Mouse (Mus musculus) forebrain, embryonic 15.5 days (tissue): Measurements from ENCODE around the gene Actr1a. TPM values are rescaled to one million over a fixed set of nuclear protein-coding genes. Genes with fewer than 3 reads are reported as not detected.
A peak's percentile ranks its signal among the peaks of the same experiment; 100 is the strongest.

Experiments used
- ATAC-seq: fragments of 200-750 bp; cut with Nextera tagmentation; replicated peaks from 2 replicates; pipeline ENCODE4 v1.8.0; 2017; ENCODE audit warnings: mild to moderate bottlenecking, moderate TSS enrichment, moderate library complexity
- H3K27ac ChIP-seq: fragments of 300-500 bp; sonication (generic); replicated peaks from 2 replicates; pipeline ENCODE4 v1.5.1; 2015; ENCODE audit warnings: mild to moderate bottlenecking, inconsistent platforms
- H3K27me3 ChIP-seq: fragments of 300-500 bp; sonication (generic); 2 replicates; pipeline ENCODE4 v1.6.1; 2015; ENCODE audit warnings: inconsistent platforms
- H3K36me3 ChIP-seq: fragments of 300-500 bp; sonication (generic); 2 replicates; pipeline ENCODE4 v1.6.1; 2015; ENCODE audit warnings: mild to moderate bottlenecking, inconsistent platforms
- H3K4me1 ChIP-seq: fragments of 300-500 bp; sonication (generic); 2 replicates; pipeline ENCODE4 v1.6.1; 2015; ENCODE audit warnings: inconsistent platforms
- H3K4me2 ChIP-seq: fragments of 300-500 bp; sonication (generic); replicated peaks from 2 replicates; pipeline ENCODE4 v1.6.1; 2015; ENCODE audit warnings: mild to moderate bottlenecking, inconsistent platforms
- H3K4me3 ChIP-seq: fragments of 300-500 bp; sonication (generic); 2 replicates; pipeline ENCODE4 v1.5.1; 2015; ENCODE audit warnings: mild to moderate bottlenecking, inconsistent platforms
- H3K9ac ChIP-seq: fragments of 300-500 bp; sonication (generic); replicated peaks from 2 replicates; pipeline ENCODE4 v1.6.1; 2015; ENCODE audit warnings: mild to moderate bottlenecking, inconsistent platforms
- H3K9me3 ChIP-seq: fragments of 300-500 bp; sonication (generic); 2 replicates; pipeline ENCODE4 v1.6.1; 2016; ENCODE audit warnings: inconsistent platforms
- WGBS: fragments of 180-500 bp; shearing (Covaris S2); methylation state at CpG from one replicate; pipeline ENCODE4 v1.1.7; 2015; ENCODE audit warnings: mixed read lengths; 5-methylcytosine and 5-hydroxymethylcytosine counted together
- polyA plus RNA-seq: library from polyadenylated mRNA; unstranded; fragments of >200 nt; fragmentation: Nextera tagmentation; extraction: Ambion mirVana; gene quantifications from 2 replicates; pipeline ENCODE4 v1.2.1, GENCODE M21; 2015

Actr1a gene
- 374 and 380 TPM in 2 replicates for polyA plus RNA-seq

DNA sequence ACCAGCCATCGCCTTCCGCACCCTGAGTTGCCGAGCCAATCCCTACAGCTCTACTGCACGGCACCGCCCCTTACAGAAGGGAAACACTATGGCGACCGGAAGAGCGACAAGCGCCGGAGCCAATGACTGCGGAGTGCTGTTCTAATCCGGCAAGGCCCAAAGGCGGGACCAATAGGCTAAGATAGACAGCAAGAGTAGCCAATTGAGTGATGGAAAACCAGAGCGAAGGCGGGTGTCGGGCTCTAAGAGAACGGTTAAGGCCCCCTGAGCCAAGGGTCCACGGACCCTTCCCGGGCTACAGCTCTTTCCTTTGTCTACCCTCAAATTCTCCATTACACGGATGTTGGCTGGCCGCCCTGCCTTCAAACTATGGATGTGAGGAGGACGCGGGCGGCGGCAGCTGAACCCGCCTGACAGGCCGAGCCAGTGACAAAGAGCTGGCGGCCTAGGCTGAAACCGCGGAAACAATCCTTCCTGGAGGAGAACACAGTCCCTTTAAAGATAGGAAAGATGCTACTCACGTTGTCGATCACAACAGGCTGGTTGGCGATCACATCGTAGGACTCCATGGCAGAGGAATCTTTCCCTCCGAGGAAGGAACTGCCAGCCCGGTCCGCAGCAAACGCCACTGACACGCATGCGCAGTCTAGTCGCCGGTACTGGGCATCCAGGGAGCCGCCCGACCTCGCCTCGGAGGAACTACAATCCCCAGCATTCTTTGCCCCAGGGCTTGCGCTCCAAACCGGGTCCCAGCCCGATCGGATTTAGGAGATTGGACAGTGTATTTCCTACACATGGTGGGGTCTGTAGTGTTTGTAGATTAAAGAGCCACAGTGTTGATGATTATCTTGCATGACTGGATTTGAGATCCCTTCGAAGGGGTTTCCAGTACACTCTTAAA lies at the start of gene Actr1a:
TSS of gene Actr1a (minus strand) at position 640 of the 901 bp plus-strand sequence.
- H3K4me2 ChIP-seq, result peak within 1 kb of the TSS; percentile 94
- under 1% methylated on average over 51 of the region's 51 CpGs for WGBS
- H3K9me3 ChIP-seq, result no peaks in the 10 kb centered on the region
- no peaks in the 10 kb centered on the region for H3K36me3 ChIP-seq
- H3K4me3 ChIP-seq, result peak within 1 kb of the TSS; percentile 93
- H3K4me1 ChIP-seq, result peaks cover 49% of the 10 kb centered on the region
- ATAC-seq, result peak; percentile 97
- peak within 1 kb of the TSS; percentile 94 for H3K9ac ChIP-seq
- H3K27me3 ChIP-seq, result no peaks in the 10 kb centered on the region
- peak within 1 kb of the TSS; percentile 93 for H3K27ac ChIP-seq

DNA sequence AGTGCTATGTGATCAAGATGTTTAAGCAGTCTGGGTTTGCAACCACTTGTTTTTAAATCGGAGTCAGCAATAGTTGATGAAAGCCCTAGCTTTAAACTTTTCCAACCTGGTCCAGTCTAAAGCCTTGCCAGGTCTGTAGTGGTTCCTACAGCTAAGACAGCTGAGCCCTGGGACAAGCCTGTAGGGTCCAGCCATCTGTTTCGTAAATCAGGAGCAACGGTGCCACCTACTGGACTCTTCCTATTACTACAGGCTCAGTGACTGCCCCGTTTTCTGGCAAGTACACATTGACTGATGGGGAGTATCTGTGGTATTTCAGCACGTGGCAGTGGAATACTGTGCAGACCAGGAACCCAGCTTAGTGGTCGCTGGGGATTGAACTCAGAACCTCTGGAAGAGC lies 48.7 kb upstream of the Actr1a start:
- 6% methylated on average over 6 of the region's 6 CpGs for WGBS

DNA sequence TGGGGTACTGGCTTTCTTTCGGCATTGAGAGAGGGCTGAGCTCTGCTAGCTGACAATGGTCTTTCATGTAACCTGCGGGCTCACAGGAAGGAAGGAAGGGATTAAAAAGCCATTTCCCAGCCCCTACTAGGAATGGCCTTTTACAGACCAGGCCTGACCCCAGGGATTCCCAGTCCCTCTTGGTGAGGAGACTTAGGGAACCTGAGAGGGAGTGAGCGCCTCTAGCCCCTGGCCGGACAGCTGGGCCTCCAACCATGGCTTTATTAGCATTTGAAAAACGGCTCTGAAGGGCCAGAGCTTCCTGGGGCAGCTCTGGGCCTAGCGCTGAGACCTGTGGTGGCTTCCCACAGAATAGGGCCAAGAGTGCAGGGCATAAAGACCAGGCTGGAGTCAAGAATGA lies 48.0 kb upstream of the Actr1a start:
- no peak for ATAC-seq
- 11% methylated on average over 6 of the region's 6 CpGs for WGBS
- Histone ChIP-seq H3K36me3 (no peaks in the 10 kb centered on the region), H3K4me1 (peaks cover 35% of the 10 kb centered on the region), H3K9me3 (no peaks in the 10 kb centered on the region), H3K9ac (0 out of 2 replicates have a peak overlapping the region, but pooled peaks have one; percentile 3), H3K4me2 (no peak overlapping the region), H3K27ac (peak overlapping the region; percentile 32; the same call in 1 of the 2 replicates), H3K27me3 (no peaks in the 10 kb centered on the region), H3K4me3 (no peak overlapping the region)

More for the DNA sequence above, 48.7 kb upstream of the Actr1a start:
- no peak overlapping the region for H3K4me2 ChIP-seq
- peak; percentile 67 for ATAC-seq
- no peak overlapping the region for H3K27ac ChIP-seq
- H3K27me3 ChIP-seq, result no peaks in the 10 kb centered on the region
- peaks cover 37% of the 10 kb centered on the region for H3K4me1 ChIP-seq
- no peak overlapping the region for H3K9ac ChIP-seq
- H3K4me3 ChIP-seq, result no peak overlapping the region
- no peaks in the 10 kb centered on the region for H3K36me3 ChIP-seq
- no peaks in the 10 kb centered on the region for H3K9me3 ChIP-seq

DNA sequence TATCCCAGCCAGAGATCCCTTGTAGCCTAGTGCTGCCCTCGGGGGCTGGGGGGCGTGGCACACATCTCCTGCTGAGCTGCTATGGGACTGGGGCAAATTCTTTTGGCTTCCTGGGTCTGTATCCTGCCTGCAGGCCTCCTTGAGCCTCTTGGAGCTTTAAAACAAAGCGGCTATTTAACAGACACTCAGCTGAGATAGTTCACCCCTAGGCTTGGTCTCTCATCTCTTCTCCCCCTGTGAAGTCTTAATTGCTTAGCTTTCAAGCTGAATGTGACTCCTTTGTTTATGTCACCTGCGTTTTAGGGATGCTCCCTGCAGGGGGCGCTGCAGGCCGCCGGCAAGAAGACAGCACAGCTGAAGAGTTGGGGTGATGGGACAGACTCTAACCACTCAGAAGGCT lies 39.9 kb upstream of the Actr1a start:
- Histone ChIP-seq H3K4me2 (no peak overlapping the region), H3K36me3 (no peaks in the 10 kb centered on the region), H3K4me3 (no peak overlapping the region), H3K27me3 (no peaks in the 10 kb centered on the region), H3K27ac (no peak overlapping the region), H3K9ac (no peak overlapping the region), H3K4me1 (peaks cover 13% of the 10 kb centered on the region; the same call in 1 of the 2 replicates), H3K9me3 (no peaks in the 10 kb centered on the region)
- no peak for ATAC-seq
- 8% methylated on average over 7 of the region's 7 CpGs for WGBS

DNA sequence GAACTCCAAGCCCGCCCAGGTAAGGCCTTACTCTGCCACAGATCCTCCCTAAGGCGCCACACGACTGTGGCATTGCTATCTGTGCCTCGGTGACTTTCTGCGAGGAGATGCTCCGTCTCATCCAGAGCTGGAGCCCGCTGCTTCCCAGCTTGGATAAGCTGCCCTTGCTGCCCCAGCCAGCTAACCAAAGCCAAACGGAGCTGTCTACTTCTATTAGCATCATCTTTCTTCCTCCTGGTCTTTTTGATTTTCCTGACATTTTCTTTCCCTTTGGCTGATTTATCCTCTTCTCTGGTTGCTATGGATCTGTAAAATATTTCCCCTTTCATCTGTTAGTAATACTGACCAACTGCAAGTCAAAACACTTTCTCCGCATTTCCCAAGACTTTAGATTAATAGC lies 39.0 kb upstream of the Actr1a start:
- H3K9ac ChIP-seq, result no peak overlapping the region
- 72% methylated on average over 9 of the region's 9 CpGs for WGBS
- no peaks in the 10 kb centered on the region for H3K36me3 ChIP-seq
- no peak overlapping the region for H3K4me2 ChIP-seq
- ATAC-seq, result no peak
- no peak overlapping the region for H3K27ac ChIP-seq
- H3K4me1 ChIP-seq, result peaks cover 13% of the 10 kb centered on the region; the same call in 1 of the 2 replicates
- no peaks in the 10 kb centered on the region for H3K27me3 ChIP-seq
- H3K4me3 ChIP-seq, result no peak overlapping the region
- no peaks in the 10 kb centered on the region for H3K9me3 ChIP-seq

DNA sequence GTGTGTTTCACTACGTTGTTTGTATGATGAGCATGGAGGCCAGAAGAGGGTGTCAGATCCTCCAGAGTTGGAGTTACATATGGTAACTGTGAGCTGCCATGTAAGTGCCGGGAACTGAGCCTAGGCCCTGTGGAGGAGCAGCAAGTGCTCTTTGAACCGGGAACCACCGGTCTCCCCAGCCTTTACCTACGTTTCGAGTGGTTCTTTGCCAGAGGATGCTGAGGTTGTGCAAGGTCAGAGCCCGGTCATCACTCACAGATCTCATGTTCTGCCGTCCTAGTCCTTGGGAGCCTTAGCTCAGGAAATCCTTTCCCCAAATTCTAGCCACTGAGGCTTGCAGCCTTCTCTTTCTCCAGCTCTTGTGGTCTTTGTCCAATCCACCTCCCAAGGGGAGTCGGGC lies 38.6 kb upstream of the Actr1a start:
- Histone ChIP-seq H3K4me1 (peaks cover 13% of the 10 kb centered on the region; the same call in 1 of the 2 replicates), H3K27ac (no peak overlapping the region), H3K9me3 (no peaks in the 10 kb centered on the region), H3K4me2 (no peak overlapping the region), H3K4me3 (no peak overlapping the region), H3K27me3 (no peaks in the 10 kb centered on the region), H3K36me3 (no peaks in the 10 kb centered on the region), H3K9ac (no peak overlapping the region)
- no peak for ATAC-seq
- WGBS, result 77% methylated on average over 9 of the region's 9 CpGs

DNA sequence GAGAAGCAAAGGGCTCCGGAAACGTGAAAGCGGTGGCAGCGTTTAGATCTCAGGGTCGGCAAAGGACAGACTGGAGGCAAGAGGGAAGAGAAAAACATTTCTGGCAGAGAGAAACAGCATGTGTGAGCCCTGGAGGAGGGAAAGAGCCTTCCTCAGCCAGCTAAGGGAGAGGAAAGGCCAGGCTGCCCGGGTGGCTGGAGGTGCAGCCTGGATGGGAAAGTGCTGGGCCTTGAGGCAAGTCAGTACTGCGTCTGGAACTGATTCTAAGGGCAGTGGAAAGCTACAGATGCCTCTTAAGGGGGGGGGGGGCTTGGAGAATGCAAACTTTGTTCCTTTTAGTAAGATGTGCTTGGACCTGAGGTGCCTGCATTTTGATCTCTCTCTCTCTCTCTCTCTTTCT lies 38.2 kb upstream of the Actr1a start:
- H3K9ac ChIP-seq, result no peak overlapping the region
- no peak overlapping the region for H3K27ac ChIP-seq
- WGBS, result 69% methylated on average over 7 of the region's 7 CpGs
- no peaks in the 10 kb centered on the region for H3K27me3 ChIP-seq
- H3K36me3 ChIP-seq, result no peaks in the 10 kb centered on the region
- no peak for ATAC-seq
- no peak overlapping the region for H3K4me2 ChIP-seq
- peaks cover 13% of the 10 kb centered on the region; the same call in 1 of the 2 replicates for H3K4me1 ChIP-seq
- no peak overlapping the region for H3K4me3 ChIP-seq
- H3K9me3 ChIP-seq, result no peaks in the 10 kb centered on the region

DNA sequence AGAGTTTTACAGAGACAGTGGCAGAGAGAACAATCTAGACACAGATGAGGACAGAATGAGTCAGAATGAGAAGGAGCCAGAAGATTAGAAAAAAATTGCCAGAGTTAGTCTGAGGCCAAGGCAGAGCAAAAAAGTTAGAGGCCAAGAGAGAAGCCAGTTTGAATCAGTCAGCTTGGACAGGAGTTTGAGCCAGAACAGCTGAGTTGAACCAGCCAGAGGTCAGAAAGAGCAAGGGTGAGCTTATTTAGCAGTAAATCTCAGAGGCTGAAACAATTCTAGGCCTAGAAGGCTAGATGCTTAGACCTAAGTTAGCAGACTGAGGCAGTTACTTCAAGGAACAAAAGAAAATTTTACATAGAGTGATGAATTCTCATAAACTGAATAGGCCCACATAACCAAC lies 33.7 kb upstream of the Actr1a start:
- no peak overlapping the region for H3K4me3 ChIP-seq
- no peak overlapping the region for H3K4me2 ChIP-seq
- no peak overlapping the region for H3K9ac ChIP-seq
- no peaks in the 10 kb centered on the region for H3K9me3 ChIP-seq
- no peaks in the 10 kb centered on the region for H3K36me3 ChIP-seq
- no peak for ATAC-seq
- no peaks in the 10 kb centered on the region for H3K27me3 ChIP-seq
- H3K4me1 ChIP-seq, result peaks cover 11% of the 10 kb centered on the region; the same call in 1 of the 2 replicates
- no peak overlapping the region for H3K27ac ChIP-seq

DNA sequence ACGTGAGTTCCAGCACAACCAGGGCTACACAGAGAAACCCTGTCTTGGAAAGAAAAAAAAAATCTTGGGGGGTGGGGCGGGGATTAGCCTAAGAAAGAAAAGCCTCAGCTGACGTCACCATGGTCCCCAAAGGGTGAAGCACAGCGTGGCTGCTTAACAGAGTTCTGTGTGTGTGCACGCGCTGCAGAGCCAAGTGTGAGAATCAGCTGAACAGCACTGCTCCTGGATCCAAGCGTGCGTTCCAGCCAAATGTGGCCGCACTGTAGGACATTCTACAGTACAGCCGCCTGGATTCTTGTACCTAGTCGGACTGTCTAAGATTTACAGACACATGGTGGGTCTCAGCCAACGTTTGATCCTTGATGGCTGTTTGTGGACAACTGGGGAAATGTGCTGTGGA lies 30.9 kb upstream of the Actr1a start:
- Histone ChIP-seq H3K27ac (peak overlapping the region; percentile 28), H3K4me3 (no peak overlapping the region), H3K9ac (no peak overlapping the region), H3K36me3 (no peaks in the 10 kb centered on the region), H3K4me2 (no peak overlapping the region), H3K4me1 (peaks cover 31% of the 10 kb centered on the region), H3K27me3 (no peaks in the 10 kb centered on the region), H3K9me3 (no peaks in the 10 kb centered on the region)
- ATAC-seq, result no peak
- 48% methylated on average over 12 of the region's 12 CpGs for WGBS

DNA sequence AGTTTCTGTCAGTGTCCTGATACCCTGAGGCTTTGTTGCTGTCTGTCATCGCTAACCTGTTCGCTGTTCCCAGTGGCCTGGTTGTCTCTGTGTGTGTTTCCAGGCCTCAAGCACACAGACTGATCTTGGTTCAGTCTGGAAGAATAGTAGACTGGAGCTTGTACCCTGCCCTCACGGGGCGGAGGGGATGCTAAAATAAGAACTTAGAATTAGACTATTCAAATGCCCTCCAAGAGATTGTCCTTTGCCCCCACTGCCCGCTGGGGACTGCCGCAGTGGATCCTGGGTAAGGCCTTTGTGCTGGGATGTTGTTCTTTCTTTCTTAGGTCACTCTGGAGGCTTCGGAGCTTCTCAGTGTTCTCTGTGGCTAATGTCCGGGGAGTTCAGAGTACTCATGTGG lies 29.7 kb upstream of the Actr1a start:
- Histone ChIP-seq H3K27me3 (no peaks in the 10 kb centered on the region), H3K4me3 (no peak overlapping the region), H3K27ac (no peak overlapping the region), H3K9me3 (no peaks in the 10 kb centered on the region), H3K36me3 (no peaks in the 10 kb centered on the region), H3K9ac (no peak overlapping the region), H3K4me1 (peaks cover 38% of the 10 kb centered on the region), H3K4me2 (no peak overlapping the region)
- ATAC-seq, result no peak
- 85% methylated on average over 8 of the region's 8 CpGs for WGBS

DNA sequence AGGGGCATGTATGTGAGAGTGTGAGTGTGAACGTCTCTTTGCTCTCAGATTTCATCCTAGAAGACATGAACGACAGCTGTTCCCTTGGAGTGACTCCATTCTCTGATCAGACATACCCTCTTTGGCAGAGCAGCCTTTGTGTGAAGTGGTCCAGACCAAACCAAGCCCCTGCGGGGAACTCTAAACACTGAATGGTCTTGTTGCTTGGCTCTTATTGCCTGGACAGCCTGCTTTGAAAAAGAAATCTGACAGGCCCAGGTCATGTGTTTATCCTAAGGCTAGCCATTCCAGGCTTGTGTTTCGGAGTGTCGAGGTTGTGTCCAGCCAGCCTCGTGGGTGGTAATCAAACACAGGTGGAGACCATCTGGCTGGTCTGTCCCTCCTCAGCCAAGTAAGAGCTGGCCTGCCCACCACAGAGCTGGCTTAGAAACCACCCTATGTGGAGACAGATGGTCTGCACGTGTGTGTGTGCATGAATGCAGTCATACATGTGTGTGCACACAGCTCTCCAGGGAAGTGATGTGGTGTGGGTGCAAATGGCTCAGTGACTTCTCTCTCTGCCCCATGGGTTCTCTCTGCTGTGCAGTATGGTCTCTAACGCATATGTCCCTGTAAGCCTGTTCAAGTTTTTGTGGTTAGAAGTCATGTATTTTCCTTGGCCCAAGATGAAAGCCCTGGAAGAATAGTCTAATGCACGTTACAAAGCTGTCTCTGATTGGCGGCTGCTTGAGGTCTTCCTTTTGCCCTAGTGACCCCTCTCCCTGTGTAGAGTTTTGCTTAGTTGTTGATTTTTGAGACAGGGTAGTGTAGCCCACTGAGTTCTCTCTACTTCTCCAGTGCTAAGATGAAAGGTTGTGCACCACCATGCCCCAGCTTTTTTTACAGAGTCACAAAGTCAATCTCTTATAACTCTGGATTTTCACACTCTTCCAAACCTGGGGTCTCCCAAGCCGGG lies 27.1 kb upstream of the Actr1a start:
- no peaks in the 10 kb centered on the region for H3K36me3 ChIP-seq
- peaks cover 38% of the 10 kb centered on the region for H3K4me1 ChIP-seq
- H3K4me3 ChIP-seq, result no peak overlapping the region
- 33% methylated on average over 11 of the region's 11 CpGs for WGBS
- H3K27ac ChIP-seq, result peak overlapping the region; percentile 79
- peak; percentile 93 for ATAC-seq
- H3K27me3 ChIP-seq, result no peaks in the 10 kb centered on the region
- H3K9ac ChIP-seq, result no peak overlapping the region
- H3K4me2 ChIP-seq, result no peak overlapping the region
- H3K9me3 ChIP-seq, result no peaks in the 10 kb centered on the region

DNA sequence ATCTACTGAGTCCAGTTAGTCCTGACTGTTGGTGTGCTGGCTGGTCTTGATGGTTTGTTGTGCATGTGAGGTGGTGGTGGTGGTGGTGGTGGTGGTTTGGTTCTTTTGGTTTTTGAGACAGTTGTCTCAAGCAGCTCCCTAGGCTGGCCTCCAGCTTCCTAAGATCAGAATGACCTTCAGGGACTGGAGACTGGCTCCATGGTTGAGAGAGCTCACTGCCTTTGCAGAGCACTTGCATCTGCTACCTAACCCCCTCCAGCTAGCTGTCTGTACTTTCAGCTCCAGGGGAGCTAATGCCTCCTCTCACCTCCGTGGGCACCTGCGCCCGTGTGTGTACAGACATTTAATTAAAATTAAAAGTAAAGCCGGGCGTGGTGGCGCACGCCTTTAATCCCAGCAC lies 24.9 kb upstream of the Actr1a start:
- Histone ChIP-seq H3K9ac (no peak overlapping the region), H3K4me3 (no peak overlapping the region), H3K27ac (no peak overlapping the region), H3K4me2 (no peak overlapping the region), H3K27me3 (no peaks in the 10 kb centered on the region), H3K9me3 (no peaks in the 10 kb centered on the region), H3K4me1 (peaks cover 35% of the 10 kb centered on the region), H3K36me3 (no peaks in the 10 kb centered on the region)
- WGBS, result 95% methylated on average over 7 of the region's 7 CpGs
- ATAC-seq, result no peak
